Mouse (Mus musculus) spleen, adult 2 months (tissue): ENCODE data around the gene Atxn1.

ENCODE experiments used
- CTCF ChIP-seq: fragments of 200-500 bp; IDR thresholded peaks from 2 replicates; pipeline ENCODE4 v1.5.1; 2011; ENCODE audit warnings: mild to moderate bottlenecking, inconsistent platforms; ENCODE audit not compliant: insufficient read depth, insufficient read length, insufficient replicate concordance; ENCODE audit errors: extremely low read depth
- POLR2A ChIP-seq: fragments of 200-500 bp; IDR thresholded peaks from 2 replicates; pipeline ENCODE4 v1.6.1; 2011; ENCODE audit warnings: low read depth, low read length, inconsistent platforms

DNA sequence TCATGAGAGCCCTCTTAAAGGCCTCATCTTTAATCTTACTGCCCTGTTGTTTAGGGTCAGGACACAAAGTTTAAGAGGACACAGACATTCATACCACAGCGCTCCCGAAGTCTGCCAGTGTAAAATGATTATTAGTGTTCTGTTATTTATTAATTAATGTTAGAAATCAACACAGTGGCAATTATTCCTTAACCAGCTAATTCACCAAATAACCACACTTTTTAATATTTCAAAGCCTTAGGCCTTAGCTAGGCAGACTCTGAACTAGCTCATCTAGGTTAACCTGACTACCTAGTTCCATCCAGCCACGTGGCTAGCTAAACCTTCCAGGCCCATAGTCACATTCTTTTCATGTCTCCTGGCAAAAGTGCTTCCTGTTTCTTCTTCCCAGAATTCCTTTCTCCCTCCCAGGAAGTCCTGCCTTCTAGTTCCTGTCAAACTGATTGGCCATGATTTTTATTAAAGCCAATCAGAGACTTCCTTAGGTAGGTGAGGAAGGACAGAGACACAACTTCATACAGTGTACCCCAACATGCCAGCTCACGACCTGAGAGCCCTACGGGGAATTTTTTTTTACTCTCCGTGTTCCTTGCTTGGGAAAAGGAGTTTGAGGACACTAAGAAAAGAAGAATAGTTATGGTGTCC is 439.9 kb downstream of the Atxn1 start:
- TF ChIP-seq CTCF (no peak), POLR2A (no peak)
